Mouse (Mus musculus) cerebellum, adult 2 months (tissue): ENCODE data around the gene 1700067K01Rik.
"Not testable (repeated sequence)": the region's sequence is repeated elsewhere in the genome, so short reads cannot be mapped to it uniquely, and the experiment has no call there.

Experiments
- CTCF ChIP-seq: fragments of 200-500 bp; IDR thresholded peaks from 2 replicates; pipeline ENCODE4 v1.5.1; 2011; ENCODE audit warnings: low read depth, mild to moderate bottlenecking, control low read depth, low read length, moderate library complexity, borderline replicate concordance; ENCODE audit not compliant: insufficient read depth
- POLR2A ChIP-seq: fragments of 200-500 bp; IDR thresholded peaks from 2 replicates; pipeline ENCODE4 v1.6.1; 2011; ENCODE audit warnings: low read length, control low read depth, borderline replicate concordance; ENCODE audit not compliant: insufficient read depth

- not testable (repeated sequence) for TF ChIP-seq POLR2A, CTCF
Observed at GRCm38 (mm10) chr8:83983222-83983621, 18.1 kb upstream of the 1700067K01Rik start.
